Mouse (Mus musculus) ES-CJ7 (cell line): ENCODE measurements around the gene Pak4.
A peak's percentile ranks its signal among the peaks of the same experiment; 100 is the strongest.

Experiments used
- DNase-seq: peaks from one replicate; pipeline ENCODE4 v3.0.0; 2011; ENCODE audit warnings: low read depth, low spot score

Pak4 gene

DNA sequence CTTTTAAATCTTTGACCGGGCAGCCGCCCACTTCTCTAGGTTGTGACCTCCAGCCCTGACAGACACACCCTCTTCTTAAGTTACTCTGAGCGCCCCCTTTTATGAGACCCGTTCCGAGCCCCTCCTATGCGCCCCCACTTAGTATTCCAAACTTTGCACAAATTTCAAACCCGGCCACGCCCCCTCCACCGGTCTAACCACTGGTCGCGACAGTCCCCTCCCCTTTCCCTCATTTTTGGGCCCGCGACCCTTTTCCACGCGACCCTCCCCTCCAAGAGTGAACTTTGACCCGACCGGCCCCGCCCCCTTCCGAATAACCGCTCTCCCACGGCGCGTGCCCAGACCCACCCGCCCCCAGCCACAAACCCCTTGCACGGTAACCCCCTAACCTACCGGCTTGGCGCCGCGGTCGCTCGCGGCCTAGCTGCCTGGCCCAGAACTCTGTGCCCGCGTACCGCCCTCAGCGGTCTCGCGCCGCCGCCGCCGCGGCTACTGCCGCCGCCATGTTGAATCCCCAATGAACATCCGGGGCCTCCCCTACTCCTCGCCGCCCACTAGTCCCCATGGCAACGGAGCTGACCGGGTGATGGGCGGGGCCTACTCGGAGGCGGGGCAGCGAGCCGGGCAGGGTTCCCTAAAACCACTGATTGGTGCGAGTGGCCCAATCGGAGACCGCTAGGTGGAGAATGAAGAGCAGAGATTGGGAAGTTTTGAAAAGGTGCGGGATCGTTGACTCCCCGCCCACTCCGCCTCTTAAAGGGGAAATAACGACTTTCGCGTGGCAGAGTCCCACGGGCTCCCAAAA lies at the start of gene Pak4, which contains the start of gene Samd4b:
Pak4 (minus strand) TSS at position 544 of the 805 bp plus-strand sequence.
Samd4b (minus strand) TSS at position 503 of the 805 bp plus-strand sequence.
- peak; percentile 98 for DNase-seq

DNA sequence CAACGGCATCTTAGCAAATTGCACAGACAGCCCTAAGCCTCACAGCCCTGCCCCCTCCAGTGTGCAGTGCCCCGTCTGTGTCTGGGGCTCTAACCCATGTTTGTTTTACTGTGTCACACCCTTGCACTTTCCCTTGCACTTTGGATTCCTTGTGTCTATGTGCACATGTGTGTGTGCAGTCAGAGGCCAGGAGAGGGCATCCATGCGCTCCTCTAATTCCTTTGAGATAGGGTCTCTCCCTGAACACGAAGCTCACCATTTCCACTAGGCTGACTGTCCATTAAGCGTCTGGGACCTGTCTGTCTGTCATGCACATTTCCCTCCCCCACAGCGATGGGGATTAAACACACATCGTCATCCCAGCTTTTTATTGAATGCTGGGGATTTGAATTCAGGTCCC lies 49.0 kb upstream of the Pak4 start:
- DNase-seq: peak; percentile 56

DNA sequence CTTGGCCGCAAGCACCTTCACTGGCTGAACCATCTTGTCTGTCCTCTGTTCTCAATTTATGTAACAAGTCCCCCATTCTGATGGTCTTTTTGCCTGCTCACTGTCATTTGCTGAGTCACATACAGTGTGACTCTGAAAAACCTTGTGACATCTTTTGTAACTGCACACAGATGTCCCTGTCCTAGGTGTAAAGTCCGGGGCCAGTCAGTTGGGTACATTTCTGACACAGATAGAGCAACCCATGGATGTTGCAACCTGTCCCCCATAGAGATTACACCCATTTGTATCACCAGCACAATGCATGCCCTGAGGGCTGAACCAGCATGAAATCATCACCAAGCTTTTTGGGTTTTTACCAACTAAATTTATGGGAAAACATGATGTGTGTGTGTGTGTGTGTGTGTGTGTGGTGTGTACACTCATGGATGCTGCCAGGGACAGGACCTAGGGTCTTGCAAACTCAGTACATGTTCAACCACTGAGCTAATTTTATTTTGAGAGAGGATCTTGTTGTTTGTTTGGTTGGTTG lies 48.0 kb upstream of the Pak4 start:
- no peak for DNase-seq

DNA sequence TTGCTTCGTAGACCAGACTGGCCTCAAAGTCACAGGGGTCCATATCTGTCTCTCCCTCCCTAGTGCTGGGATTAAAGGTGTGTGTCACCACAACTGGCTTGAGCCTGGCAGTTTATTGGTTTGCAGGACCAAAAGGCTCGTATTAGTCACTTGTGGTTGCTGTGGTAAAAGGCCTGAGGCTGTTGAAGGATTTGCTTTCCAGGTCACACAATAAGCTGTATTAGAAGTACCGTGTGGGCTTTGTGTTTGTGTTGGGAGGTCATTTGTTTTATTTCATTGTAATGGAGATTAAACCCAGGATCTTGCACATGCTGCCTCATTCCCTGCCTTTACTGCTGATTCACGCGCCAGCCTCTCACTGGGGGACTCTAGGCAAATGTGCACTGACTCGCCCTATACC lies 47.4 kb upstream of the Pak4 start:
- DNase-seq: no peak

- DNase-seq: no peak
Observed at GRCm38 (mm10) chr7:28641546-28641945, 43.6 kb upstream of the Pak4 start.

DNA sequence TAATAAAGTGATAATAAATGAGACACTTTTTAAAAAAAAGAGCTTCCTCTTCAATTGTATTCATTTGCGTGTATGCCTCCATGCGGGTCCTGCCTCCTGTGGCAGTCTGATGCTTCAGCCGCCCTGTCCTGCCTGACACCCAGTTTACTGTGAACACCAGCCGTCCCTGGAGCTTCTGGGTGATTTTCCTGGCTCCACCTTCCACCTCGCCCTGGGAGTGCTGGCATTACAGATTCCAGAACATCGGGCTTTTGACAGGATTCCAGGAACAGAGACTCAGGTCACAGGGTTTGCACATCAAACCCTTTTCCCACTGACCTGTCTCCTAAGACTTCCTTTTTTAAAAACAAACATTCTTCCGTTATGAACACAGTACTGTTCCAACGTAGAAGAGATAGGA lies 39.5 kb upstream of the Pak4 start:
- no peak for DNase-seq

- DNase-seq: no peak
Observed at GRCm38 (mm10) chr7:28634128-28634527, 36.1 kb upstream of the Pak4 start.

DNA sequence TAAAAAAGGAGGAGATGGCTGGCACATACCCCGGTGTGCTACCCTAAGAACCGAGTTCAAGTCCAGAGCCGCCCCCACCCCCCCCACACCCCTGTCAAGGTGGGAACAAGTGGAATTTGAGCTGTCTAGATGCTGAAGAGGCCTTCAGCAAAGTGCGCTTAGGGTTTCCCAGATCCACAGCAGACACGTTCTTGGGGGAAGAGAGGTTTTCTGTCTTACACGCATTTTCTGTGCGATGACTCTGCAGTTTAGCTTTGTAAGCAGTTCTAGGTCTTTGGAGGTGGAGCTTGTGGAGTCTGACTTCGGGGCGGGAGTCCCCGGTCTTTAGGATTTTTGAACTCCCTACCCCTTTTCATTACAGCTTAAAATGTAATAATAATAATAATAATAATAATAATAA lies 33.1 kb upstream of the Pak4 start, which contains the start of gene Acp7:
Acp7 (minus strand) TSS at position 260 of the 400 bp plus-strand sequence.
- DNase-seq: no peak

DNA sequence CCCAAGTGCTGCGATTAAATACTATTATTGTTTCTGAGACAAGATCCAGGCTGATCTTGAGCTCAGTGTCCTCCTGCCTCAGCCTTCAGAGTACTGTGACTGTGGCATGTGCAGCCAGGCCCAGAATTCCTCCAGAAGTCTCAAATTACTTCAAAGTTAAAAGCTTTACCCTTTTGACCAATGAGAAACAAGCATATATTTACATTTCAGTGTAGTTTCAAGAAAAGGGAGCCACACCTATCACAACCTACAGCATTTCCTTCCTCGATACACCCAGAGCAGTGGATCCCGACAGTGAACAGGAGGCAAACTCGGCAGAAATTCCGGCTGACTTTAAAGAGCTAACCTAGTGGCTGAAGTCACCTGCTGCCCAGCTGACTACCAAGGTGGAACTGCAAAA lies 26.8 kb upstream of the Pak4 start:
- peak; percentile 70 for DNase-seq

GRCm38 (mm10) chr7:28619098-28619715 lies 21.2 kb upstream of the Pak4 start:
- DNase-seq: no peak

GRCm38 (mm10) chr7:28605951-28606350 lies 8.0 kb upstream of the Pak4 start:
- DNase-seq: no peak

DNA sequence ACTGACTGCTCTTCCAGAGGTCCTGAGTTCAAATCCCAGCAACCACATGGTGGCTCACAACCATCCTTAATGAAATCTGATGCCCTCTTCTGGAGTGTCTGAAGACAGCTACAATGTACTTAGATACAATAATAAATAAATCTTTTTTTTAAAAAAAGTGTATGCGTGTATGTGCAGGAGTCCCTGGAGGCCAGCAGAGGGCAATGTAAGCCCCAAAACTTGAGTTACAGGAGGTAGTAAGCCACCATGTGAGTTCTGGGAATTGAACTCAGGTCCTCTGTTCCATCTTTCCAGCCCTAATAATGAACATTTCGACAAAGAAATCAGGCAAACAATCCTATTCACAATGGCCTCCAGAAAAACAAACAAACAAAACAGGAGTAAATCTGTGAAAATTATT lies 5.8 kb upstream of the Pak4 start:
- peak; percentile 64 for DNase-seq

DNA sequence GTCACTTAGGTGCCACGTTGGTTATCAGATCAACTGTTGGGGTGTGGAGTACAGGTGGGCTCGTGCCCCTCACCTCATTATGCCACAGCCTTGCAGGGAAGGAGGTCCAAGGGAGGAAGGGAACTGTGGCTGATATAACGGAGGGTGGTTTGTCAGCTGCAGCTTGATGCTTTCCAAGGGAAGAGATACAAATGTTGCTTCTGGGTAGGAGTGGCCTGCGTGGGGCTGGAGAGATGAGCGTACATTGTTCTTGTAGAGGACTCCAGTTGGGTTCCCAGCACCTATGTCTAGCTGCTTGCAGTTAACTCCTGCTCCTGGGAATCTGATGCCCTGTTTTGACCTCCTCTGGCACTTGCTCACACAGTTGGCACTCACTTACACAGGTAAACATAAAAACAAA lies 5.2 kb upstream of the Pak4 start:
- DNase-seq: no peak

DNA sequence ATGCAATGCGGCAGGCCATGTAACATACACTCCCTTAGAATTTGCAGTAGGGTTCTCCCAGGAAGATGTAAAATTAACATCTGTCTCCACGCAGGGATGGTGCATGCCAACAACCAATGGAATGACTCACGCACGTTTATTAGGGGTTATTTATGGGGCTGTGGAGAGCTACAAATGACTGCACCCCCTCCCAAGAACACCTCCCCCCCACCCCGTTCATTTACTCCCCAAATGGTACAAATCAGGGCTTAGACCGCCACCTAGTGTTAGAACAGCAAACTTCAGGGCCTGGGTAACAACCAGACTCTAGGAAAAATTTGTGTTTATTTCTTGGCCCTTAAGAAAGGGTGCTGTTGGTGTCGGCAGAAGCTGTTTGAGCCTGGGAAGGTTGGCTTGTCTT lies 3.7 kb upstream of the Pak4 start:
- peak; percentile 69 for DNase-seq

GRCm38 (mm10) chr7:28601029-28601428 lies 3.0 kb upstream of the Pak4 start:
- peak; percentile 75 for DNase-seq

DNA sequence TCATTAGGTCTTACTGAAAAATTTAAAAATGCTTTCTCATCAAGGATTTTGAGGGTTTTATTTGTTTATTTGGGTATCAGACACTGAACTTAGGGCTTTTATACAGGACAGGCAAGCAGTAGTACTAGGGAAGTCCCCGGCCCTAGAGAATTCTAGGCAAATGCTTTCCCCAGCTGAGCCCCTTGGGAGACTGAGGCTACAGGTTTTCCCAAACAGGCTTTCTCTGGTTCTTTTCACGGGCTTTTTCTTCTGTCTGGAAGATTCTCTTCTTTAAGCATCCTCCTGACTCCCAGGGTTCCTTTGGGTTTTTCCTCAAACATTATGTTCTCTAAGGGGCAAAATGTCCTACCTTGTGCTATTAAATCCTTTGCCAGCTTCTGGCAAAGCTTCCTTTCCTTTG lies 966 bp upstream of the Pak4 start:
- DNase-seq: no peak

DNA sequence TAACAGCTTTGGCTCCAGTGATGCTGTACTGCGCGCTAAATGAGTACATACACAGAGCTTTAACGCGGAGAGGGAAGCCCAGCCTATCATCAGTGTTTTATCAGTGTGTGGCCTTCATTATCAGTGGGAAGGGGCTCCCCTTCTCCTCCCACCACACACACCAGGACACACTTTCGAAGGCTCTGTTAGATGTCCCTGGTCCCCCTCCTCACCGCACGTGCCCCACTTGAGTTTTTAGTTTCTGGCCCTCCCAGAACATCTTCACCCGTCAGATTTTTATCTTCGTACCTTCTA lies 761 bp downstream of the Pak4 start:
- DNase-seq: no peak

DNA sequence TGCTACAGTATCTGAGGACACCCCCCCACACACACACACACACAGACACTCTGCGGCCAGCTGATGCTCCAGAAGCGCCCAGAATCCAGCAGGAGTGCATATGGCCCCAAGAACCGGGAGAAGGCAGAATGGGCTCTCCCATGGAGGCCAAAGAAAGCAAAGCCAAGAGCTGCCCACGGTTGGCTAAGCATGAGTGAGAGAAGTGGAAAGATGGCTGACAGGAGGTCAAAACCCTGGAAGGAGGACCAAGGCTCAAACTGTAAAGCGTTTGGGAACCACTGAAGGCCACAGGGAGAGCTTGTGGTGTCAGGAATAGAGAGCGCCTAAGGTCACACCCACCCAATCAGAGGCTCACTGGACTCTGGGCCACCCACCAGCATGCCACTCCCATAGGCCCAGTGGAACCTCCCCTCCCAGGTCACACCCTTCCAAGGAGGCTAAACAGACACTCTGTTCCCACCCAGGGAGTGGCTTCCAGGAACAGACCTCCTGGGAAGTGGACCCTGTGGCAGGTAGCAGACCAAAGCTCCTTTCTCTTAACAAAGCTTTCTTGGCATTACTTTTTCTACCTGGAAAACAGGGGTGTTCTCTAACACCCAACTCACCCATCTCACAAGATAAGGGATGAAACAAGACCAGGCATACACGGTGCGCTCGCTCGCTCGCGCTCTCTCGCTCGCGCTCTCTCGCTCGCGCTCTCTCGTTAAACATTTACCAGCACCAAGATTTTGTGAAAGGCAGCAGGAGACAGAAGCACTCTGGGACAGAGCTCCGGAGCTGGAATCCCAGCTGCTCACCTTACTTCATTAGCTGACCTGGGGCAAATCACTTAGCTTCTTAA lies 1.3 kb downstream of the Pak4 start:
- peak; percentile 94 for DNase-seq

DNA sequence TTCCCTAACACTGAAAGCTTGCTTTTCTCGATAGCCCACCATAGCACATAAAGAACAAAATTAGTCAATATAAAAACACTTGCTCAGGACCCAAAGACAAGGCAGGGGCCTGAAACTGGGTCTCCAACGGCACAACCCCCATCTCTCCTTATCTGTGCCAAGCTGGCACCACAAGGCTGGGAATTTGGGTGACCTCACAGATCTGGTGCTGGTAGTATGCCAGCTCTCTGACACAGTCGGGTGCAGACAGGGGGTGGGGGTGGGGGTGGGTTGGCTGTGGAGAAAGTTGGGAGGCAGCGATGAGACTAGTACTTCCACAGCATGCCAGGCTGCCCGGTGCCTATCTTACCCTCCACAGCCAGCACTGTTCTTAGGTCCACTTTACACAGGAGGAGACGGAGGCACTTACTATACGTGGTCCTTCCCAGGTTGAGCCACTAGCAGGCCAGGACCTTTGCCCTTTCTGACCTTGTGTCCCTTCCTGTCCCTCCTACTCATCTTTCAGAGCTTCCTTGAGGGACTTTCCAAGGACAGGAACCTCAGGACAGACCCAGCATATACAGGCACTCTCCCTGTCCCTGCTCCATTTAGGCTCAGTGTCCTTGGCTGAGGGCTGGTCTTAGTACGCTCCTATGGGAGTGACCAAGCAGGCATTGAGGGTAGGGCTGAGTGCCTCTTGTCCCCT lies 2.1 kb downstream of the Pak4 start:
- DNase-seq: no peak

GRCm38 (mm10) chr7:28593206-28594111 lies 4.5 kb downstream of the Pak4 start:
- no peak for DNase-seq

DNA sequence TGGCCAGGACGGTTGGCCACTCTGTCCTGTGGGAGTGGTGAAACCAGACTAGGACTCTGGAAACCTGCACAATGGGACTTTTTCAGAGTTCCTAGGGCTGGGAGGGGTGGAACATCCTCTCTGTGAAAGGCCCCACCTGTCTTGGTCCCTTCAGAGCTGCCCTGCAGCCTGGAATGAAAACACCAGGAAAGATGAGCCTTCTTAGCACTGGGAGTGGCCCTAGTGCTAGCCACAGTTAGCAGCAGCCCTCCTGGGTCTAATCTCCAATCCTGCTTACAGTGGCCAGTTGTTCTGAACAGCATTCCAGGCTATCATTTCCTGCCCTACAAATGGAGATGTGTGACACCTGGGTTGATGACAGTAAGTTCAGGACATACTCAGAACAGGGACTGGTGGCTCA lies 6.1 kb downstream of the Pak4 start:
- DNase-seq: no peak
